Mouse (Mus musculus): Measurements from ENCODE around the gene Cldn3. TPM values are rescaled to one million over a fixed set of nuclear protein-coding genes. Genes with fewer than 3 reads are reported as not detected.

Cldn3 gene
- polyA plus RNA-seq, 1 experiment from 2014 or later, result 16.2 TPM

GRCm38 (mm10) chr5:135015497-135015896, 29.5 kb downstream of the Cldn3 start:
- Histone ChIP-seq H3K9me3 (ENCODE audit: control insufficient read depth, low read length) (no peaks in the 10 kb centered on the region), H3K4me2 (replicated peaks; ENCODE audit: low read depth) (no peak overlapping the region), H3K4me1 (replicated peaks; ENCODE audit: control insufficient read depth, insufficient read depth) (peaks cover 3% of the 10 kb centered on the region; the same call in 1 of the 2 replicates), H3K9ac (ENCODE audit: low read length) (no peak overlapping the region), H3K27ac (replicated peaks) (no peak overlapping the region), H3K36me3 (ENCODE audit: control insufficient read depth, insufficient read depth, low read length) (no peaks in the 10 kb centered on the region), H3K4me3 (ENCODE audit: low read depth, low read length) (no peak overlapping the region), H3K27me3 (ENCODE audit: control insufficient read depth, insufficient read depth, low read length) (no peaks in the 10 kb centered on the region)
- ATAC-seq (ENCODE audit: low FRiP score, low TSS enrichment) (no peak), DNase-seq (ENCODE audit: low spot score) (peak; percentile 83)
- 14% methylated on average over 7 of the region's 7 CpGs for WGBS
- TF ChIP-seq EP300 (optimal IDR thresholded peaks at IDR 0.05), result no peak
- peak; percentile 99 for TF ChIP-seq CTCF (IDR thresholded peaks at IDR 0.05; ENCODE audit: low read depth)

GRCm38 (mm10) chr5:135016224-135016759, 30.3 kb downstream of the Cldn3 start:
- Histone ChIP-seq H3K9ac (ENCODE audit: low read length) (no peak overlapping the region), H3K27ac (replicated peaks) (no peak overlapping the region), H3K36me3 (ENCODE audit: control insufficient read depth, insufficient read depth, low read length) (no peaks in the 10 kb centered on the region), H3K4me2 (replicated peaks; ENCODE audit: low read depth) (no peak overlapping the region), H3K9me3 (ENCODE audit: control insufficient read depth, low read length) (no peaks in the 10 kb centered on the region), H3K4me1 (replicated peaks; ENCODE audit: control insufficient read depth, insufficient read depth) (peaks cover 3% of the 10 kb centered on the region; the same call in 1 of the 2 replicates), H3K27me3 (ENCODE audit: control insufficient read depth, insufficient read depth, low read length) (no peaks in the 10 kb centered on the region), H3K4me3 (ENCODE audit: low read depth, low read length) (no peak overlapping the region)
- ATAC-seq (ENCODE audit: low FRiP score, low TSS enrichment), result no peak
- WGBS, result 37% methylated on average over 4 of the region's 4 CpGs
- DNase-seq (ENCODE audit: low spot score), result no peak
- TF ChIP-seq CTCF (IDR thresholded peaks at IDR 0.05; ENCODE audit: low read depth) (peak; percentile 48), EP300 (optimal IDR thresholded peaks at IDR 0.05) (no peak)

- ATAC-seq (ENCODE audit: low FRiP score, low TSS enrichment), result no peak
- Histone ChIP-seq H3K36me3 (ENCODE audit: control insufficient read depth, insufficient read depth, low read length) (no peaks in the 10 kb centered on the region), H3K27me3 (ENCODE audit: control insufficient read depth, insufficient read depth, low read length) (no peaks in the 10 kb centered on the region), H3K27ac (replicated peaks) (no peak overlapping the region), H3K4me3 (ENCODE audit: low read depth, low read length) (no peak overlapping the region), H3K4me1 (replicated peaks; ENCODE audit: control insufficient read depth, insufficient read depth) (peaks cover 2% of the 10 kb centered on the region; the same call in 1 of the 2 replicates), H3K4me2 (replicated peaks; ENCODE audit: low read depth) (no peak overlapping the region), H3K9me3 (ENCODE audit: control insufficient read depth, low read length) (no peaks in the 10 kb centered on the region), H3K9ac (ENCODE audit: low read length) (no peak overlapping the region)
- 26% methylated on average over 6 of the region's 6 CpGs for WGBS
- DNase-seq (ENCODE audit: low spot score), result peak; percentile 53
- no peak for TF ChIP-seq EP300 (optimal IDR thresholded peaks at IDR 0.05)
- no peak for TF ChIP-seq CTCF (IDR thresholded peaks at IDR 0.05; ENCODE audit: low read depth)
These were observed 35.8 kb downstream of the Cldn3 start for GRCm38 (mm10) chr5:135021814-135022213.

- Histone ChIP-seq H3K9me3 (ENCODE audit: control insufficient read depth, low read length) (no peaks in the 10 kb centered on the region), H3K36me3 (ENCODE audit: control insufficient read depth, insufficient read depth, low read length) (no peaks in the 10 kb centered on the region), H3K9ac (ENCODE audit: low read length) (peak within 1 kb of the TSS; percentile 61), H3K4me2 (replicated peaks; ENCODE audit: low read depth) (peak within 1 kb of the TSS; percentile 92), H3K4me1 (replicated peaks; ENCODE audit: control insufficient read depth, insufficient read depth) (peaks cover 2% of the 10 kb centered on the region; the same call in 1 of the 2 replicates), H3K27ac (replicated peaks) (no peak within 1 kb of the TSS), H3K4me3 (ENCODE audit: low read depth, low read length) (peak within 1 kb of the TSS; percentile 49), H3K27me3 (ENCODE audit: control insufficient read depth, insufficient read depth, low read length) (no peaks in the 10 kb centered on the region)
- TF ChIP-seq EP300 (optimal IDR thresholded peaks at IDR 0.05) (no peak), CTCF (IDR thresholded peaks at IDR 0.05; ENCODE audit: low read depth) (0 out of 2 replicates have a peak, but pooled peaks have one; percentile 8)
- ATAC-seq (ENCODE audit: low FRiP score, low TSS enrichment), result peak; percentile 88
- WGBS, result under 1% methylated on average over 61 of the region's 61 CpGs
- peak; percentile 83 for DNase-seq (ENCODE audit: low spot score)
These were observed 37.5 kb downstream of the Cldn3 start, which contains the start of gene Stx1a for GRCm38 (mm10) chr5:135023344-135024173. Gene Stx1a, plus strand, starts transcription at chr5:135023482.

- H3K4me2 ChIP-seq (replicated peaks; ENCODE audit: low read depth), result peak overlapping the region; percentile 92; the same call in 1 of the 2 replicates
- ATAC-seq (ENCODE audit: low FRiP score, low TSS enrichment), result no peak
- H3K27ac ChIP-seq (replicated peaks), result no peak overlapping the region
- no peaks in the 10 kb centered on the region for H3K36me3 ChIP-seq (ENCODE audit: control insufficient read depth, insufficient read depth, low read length)
- WGBS, result 41% methylated on average over 11 of the region's 11 CpGs
- DNase-seq (ENCODE audit: low spot score), result no peak
- no peaks in the 10 kb centered on the region for H3K9me3 ChIP-seq (ENCODE audit: control insufficient read depth, low read length)
- no peak overlapping the region for H3K9ac ChIP-seq (ENCODE audit: low read length)
- no peak overlapping the region for H3K4me3 ChIP-seq (ENCODE audit: low read depth, low read length)
- peaks cover 2% of the 10 kb centered on the region; the same call in 1 of the 2 replicates for H3K4me1 ChIP-seq (replicated peaks; ENCODE audit: control insufficient read depth, insufficient read depth)
- TF ChIP-seq CTCF (IDR thresholded peaks at IDR 0.05; ENCODE audit: low read depth) (no peak), EP300 (optimal IDR thresholded peaks at IDR 0.05) (no peak)
- no peaks in the 10 kb centered on the region for H3K27me3 ChIP-seq (ENCODE audit: control insufficient read depth, insufficient read depth, low read length)
These were observed 38.7 kb downstream of the Cldn3 start for GRCm38 (mm10) chr5:135024665-135025224.
